Mouse (Mus musculus) limb, embryonic 13.5 days (tissue): Measurements from ENCODE around the gene Tmem63c. TPM values are rescaled to one million over a fixed set of nuclear protein-coding genes. Genes with fewer than 3 reads are reported as not detected.
A peak's percentile ranks its signal among the peaks of the same experiment; 100 is the strongest.

Source experiments
- ATAC-seq: fragments of 200-750 bp; cut with Nextera tagmentation; 2 replicates; pipeline ENCODE4 v1.8.0; 2017; ENCODE audit warnings: low read depth, moderate number of reproducible peaks, moderate TSS enrichment; ENCODE audit not compliant: low FRiP score
- H3K27ac ChIP-seq: fragments of 300-500 bp; sonication (generic); 2 replicates; pipeline ENCODE4 v1.5.1; 2015; ENCODE audit warnings: inconsistent platforms, mild to moderate bottlenecking, moderate library complexity
- H3K27me3 ChIP-seq: fragments of 300-500 bp; sonication (generic); 2 replicates; pipeline ENCODE4 v1.6.1; 2015; ENCODE audit warnings: mild to moderate bottlenecking, inconsistent platforms
- H3K36me3 ChIP-seq: fragments of 300-500 bp; sonication (generic); 2 replicates; pipeline ENCODE4 v1.6.1; 2015; ENCODE audit warnings: inconsistent platforms, mild to moderate bottlenecking, moderate library complexity
- H3K4me1 ChIP-seq: fragments of 300-500 bp; sonication (generic); 2 replicates; pipeline ENCODE4 v1.6.1; 2015; ENCODE audit warnings: inconsistent platforms
- H3K4me2 ChIP-seq: fragments of 300-500 bp; sonication (generic); replicated peaks from 2 replicates; pipeline ENCODE4 v1.6.1; 2015; ENCODE audit warnings: inconsistent platforms, mild to moderate bottlenecking, moderate library complexity
- H3K4me3 ChIP-seq: fragments of 300-500 bp; sonication (generic); 2 replicates; pipeline ENCODE4 v1.5.1; 2015; ENCODE audit warnings: moderate library complexity, mild to moderate bottlenecking, inconsistent platforms
- H3K9ac ChIP-seq: fragments of 300-500 bp; sonication (generic); 2 replicates; pipeline ENCODE4 v1.6.1; 2015; ENCODE audit warnings: mild to moderate bottlenecking, inconsistent platforms
- H3K9me3 ChIP-seq: fragments of 300-500 bp; sonication (generic); 2 replicates; pipeline ENCODE4 v1.6.1; 2016; ENCODE audit warnings: inconsistent platforms
- WGBS: fragments of 180-500 bp; shearing (Covaris S2); methylation state at CpG from one replicate; pipeline ENCODE4 v1.1.7; 2015; 5-methylcytosine and 5-hydroxymethylcytosine counted together
- polyA plus RNA-seq: library from polyadenylated mRNA; unstranded; fragments of >200 nt; fragmentation: Nextera tagmentation; extraction: Ambion mirVana; gene quantifications from 2 replicates; pipeline ENCODE4 v1.2.1, GENCODE M21; 2015

Gene Tmem63c
- polyA plus RNA-seq = 0.05 and 0.08 TPM in 2 replicates

DNA sequence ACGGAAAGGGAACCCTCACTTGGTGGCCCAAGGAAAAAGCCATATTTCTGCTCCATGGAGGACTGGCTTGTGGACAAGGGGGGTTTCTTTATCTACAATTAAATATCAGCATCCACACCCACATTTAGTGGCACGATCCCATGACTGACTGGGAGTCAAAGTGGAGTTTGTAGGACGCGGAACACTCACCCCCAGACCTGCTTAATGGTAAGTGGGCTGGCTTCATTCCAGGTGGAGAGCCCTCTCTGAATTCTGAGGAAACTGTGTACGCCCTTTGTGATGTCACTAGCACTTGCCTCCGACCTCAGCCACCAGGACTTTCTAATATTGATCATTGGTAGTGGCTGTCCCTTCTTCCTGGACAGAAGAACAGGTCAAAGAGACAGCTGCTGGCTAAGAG, at the start of gene Tmem63c:
Gene Tmem63c (plus strand): TSS at position 301 of the 400 bp plus-strand sequence.
- 71% methylated on average over 6 of the region's 6 CpGs for WGBS
- H3K9ac ChIP-seq = no peak within 1 kb of the TSS
- 0 out of 2 replicates have a peak, but pooled peaks cover 1% of the 10 kb centered on the region for H3K4me1 ChIP-seq
- no peak within 1 kb of the TSS for H3K27ac ChIP-seq
- no peak within 1 kb of the TSS for H3K4me2 ChIP-seq
- H3K27me3 ChIP-seq = peaks cover 29% of the 10 kb centered on the region
- no peak within 1 kb of the TSS for H3K4me3 ChIP-seq
- ATAC-seq = no peak
- H3K9me3 ChIP-seq = no peaks in the 10 kb centered on the region
- no peaks in the 10 kb centered on the region for H3K36me3 ChIP-seq

DNA sequence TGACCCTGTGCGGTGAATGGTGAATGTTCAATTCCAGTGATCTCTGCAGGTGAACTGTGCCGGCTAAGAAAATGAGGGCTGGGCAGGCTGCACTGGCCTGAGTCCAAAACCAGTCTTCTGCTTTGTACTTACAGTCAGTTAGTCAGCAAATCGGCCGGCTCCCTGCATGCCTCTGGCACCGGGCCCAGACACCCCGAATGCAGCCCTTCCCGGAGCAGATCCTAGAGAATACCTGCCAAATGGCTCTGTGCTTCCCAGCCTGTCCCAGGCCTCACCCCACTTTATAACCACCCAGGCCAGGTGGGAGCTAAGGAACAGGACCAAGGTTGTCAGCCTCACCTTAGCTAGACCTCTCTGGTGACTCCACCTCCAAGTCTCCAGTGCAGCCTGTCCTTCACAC, 47.9 kb upstream of the Tmem63c start:
- H3K9ac ChIP-seq = no peak overlapping the region
- peaks cover 37% of the 10 kb centered on the region for H3K4me1 ChIP-seq
- peak; percentile 44; the same call in 1 of the 2 replicates for ATAC-seq
- H3K27me3 ChIP-seq = peaks cover 26% of the 10 kb centered on the region
- H3K4me2 ChIP-seq = 0 out of 2 replicates have a peak overlapping the region, but pooled peaks have one; percentile 0
- H3K9me3 ChIP-seq = no peaks in the 10 kb centered on the region
- H3K4me3 ChIP-seq = no peak overlapping the region
- no peaks in the 10 kb centered on the region for H3K36me3 ChIP-seq
- H3K27ac ChIP-seq = no peak overlapping the region
- 13% methylated on average over 7 of the region's 7 CpGs for WGBS

DNA sequence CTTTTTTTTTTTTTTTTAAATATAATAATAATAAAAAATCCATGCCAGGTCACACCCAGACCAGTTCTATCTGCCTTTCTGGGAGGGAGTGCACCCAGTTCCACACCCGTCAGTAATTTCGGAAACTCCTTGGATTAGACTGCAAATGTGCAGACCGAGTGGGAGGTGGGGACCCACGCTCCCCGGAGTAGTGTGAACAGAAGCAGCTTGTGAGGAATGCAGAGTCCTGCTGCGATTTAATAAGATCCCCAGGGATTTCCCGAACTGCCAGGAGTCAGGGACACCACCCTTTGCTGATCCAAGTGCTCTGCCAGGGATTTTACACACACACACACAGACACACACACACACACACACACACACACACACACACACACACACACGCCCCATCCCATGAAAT, 47.4 kb upstream of the Tmem63c start:
- H3K27me3 ChIP-seq = peaks cover 31% of the 10 kb centered on the region
- H3K9ac ChIP-seq = no peak overlapping the region
- ATAC-seq = peak; percentile 3; the same call in 1 of the 2 replicates
- no peak overlapping the region for H3K4me3 ChIP-seq
- H3K27ac ChIP-seq = no peak overlapping the region
- H3K36me3 ChIP-seq = no peaks in the 10 kb centered on the region
- H3K4me2 ChIP-seq = 0 out of 2 replicates have a peak overlapping the region, but pooled peaks have one; percentile 0
- no peaks in the 10 kb centered on the region for H3K9me3 ChIP-seq
- H3K4me1 ChIP-seq = peaks cover 38% of the 10 kb centered on the region
- WGBS = 23% methylated on average over 8 of the region's 8 CpGs

DNA sequence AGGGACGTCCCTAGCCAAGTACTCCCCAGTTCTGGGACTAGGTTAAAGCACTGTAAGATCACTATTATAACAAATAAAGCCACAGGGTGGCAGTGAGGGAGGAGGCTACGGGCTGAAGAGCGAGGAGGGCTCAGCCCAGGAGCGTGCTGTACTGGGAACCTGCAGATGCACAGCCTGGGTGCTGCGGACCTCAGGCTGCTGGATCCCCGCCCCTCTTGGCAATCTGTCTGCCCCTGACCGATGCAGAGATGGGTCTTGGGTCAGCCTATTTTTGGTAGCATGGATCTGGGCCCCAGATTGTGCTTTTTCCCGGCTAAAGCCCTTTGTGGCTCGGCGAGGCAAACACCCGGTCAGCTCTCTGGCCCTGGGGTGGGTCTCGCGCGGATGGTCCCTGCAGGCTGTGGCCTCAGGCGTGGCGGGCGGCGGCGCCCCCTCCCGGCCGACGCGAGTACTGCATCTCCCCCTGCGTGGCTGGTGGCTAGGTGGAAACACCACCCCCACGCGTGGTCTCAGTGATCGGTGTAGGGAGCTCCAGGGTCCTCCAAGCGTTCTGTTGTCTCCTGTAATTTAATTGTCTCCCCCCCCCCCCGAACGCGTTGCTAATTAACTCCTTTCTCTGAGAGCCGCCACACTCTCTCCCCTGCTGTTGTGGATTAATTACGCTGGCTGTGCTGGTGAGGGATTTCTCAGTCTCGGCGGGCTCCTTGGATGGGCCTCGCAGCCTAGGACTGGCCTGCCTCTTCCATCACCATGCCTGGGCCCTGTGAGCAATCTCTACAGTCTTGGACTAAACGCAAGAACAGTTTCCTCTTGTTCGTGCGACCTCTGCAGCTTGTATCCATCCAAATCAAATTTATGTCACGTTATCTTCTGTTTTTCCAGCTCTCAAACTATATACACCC, 46.5 kb upstream of the Tmem63c start:
- Histone ChIP-seq H3K27me3 (peaks cover 37% of the 10 kb centered on the region), H3K4me3 (peak overlapping the region; percentile 29), H3K9ac (peak overlapping the region; percentile 36), H3K36me3 (no peaks in the 10 kb centered on the region), H3K9me3 (no peaks in the 10 kb centered on the region), H3K4me1 (peaks cover 38% of the 10 kb centered on the region), H3K27ac (no peak overlapping the region), H3K4me2 (peak overlapping the region; percentile 64)
- ATAC-seq = peak; percentile 51; the same call in 1 of the 2 replicates
- WGBS = 7% methylated on average over 40 of the region's 40 CpGs

DNA sequence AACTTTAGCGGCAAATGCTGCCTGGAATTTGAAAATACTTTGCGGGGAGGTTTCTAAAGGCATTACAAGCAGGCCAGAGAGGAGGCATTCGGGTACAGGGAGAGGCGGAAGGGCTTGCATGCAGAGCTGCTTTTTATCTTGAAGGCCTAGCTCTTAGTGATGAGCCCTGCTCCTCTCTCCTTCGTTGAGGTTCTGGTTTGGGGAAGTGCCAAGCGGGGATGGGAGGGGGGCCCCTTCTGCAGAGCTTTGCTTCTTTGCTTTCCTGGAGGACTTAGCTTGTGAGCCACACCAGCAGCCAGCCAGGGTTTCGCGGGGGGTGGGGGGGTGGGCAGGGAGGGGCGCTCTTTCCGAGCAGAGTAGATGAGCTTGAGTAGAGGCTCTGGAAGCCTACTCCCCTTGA, 45.4 kb upstream of the Tmem63c start:
- Histone ChIP-seq H3K4me3 (no peak overlapping the region), H3K9ac (no peak overlapping the region), H3K27me3 (peaks cover 48% of the 10 kb centered on the region), H3K4me1 (peaks cover 38% of the 10 kb centered on the region), H3K4me2 (no peak overlapping the region), H3K27ac (no peak overlapping the region), H3K9me3 (no peaks in the 10 kb centered on the region), H3K36me3 (no peaks in the 10 kb centered on the region)
- no peak for ATAC-seq
- WGBS = 49% methylated on average over 10 of the region's 10 CpGs

DNA sequence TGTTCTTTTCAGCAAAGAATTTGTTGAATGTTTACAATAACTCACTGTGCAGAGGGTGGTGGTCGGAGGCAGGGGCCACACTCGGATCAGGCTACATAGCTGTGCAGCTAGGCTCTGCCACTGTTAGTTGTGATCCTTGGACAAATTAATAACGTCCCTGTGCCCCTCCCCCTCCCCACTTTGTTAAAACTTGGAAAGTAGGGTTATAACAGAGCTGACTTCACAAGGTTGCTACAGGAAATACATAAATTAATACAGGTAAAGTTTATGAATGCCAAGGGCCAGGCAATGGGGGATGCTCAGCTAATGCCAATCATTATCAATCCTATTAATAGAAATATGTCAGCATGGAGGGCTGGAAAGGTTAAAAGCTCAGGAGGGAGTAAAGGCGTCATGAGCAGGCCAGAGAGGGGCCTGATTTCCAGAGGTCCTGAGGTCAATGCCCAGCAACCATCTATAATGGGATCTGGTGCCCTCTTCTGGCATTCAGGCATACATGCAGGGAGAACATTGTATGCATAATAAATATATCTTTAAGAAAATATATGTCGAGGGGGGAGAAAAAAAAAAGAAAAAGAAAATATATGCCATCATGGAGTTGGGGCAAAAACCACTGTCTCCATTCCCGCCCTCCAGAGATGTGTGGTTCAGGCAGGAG, 44.5 kb upstream of the Tmem63c start:
- H3K4me2 ChIP-seq = no peak overlapping the region
- H3K4me3 ChIP-seq = no peak overlapping the region
- WGBS = 50% methylated on average over 6 of the region's 6 CpGs
- H3K9me3 ChIP-seq = no peaks in the 10 kb centered on the region
- H3K27ac ChIP-seq = no peak overlapping the region
- H3K27me3 ChIP-seq = peaks cover 56% of the 10 kb centered on the region
- no peak overlapping the region for H3K9ac ChIP-seq
- no peak for ATAC-seq
- H3K36me3 ChIP-seq = no peaks in the 10 kb centered on the region
- H3K4me1 ChIP-seq = peaks cover 38% of the 10 kb centered on the region

DNA sequence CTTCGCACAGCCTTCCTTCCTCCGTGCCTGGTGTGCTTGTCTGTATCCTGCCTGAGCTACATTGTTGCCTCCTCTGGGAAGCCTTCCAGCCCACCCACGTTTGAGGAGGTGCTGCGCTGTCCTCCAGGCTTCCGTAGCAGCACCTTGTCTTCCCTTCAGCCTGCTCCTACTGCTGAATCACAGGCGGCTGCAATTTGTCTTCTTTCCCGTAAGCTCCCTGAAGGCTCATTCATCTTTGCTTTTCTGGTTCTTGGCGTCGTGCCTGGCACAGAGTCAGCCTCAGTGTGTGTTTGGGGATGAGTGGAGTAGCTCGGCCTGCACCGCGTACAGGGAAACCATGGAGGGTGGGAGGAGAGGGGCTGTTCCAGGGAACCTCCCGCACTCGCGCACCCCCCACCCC, 43.3 kb upstream of the Tmem63c start:
- peaks cover 68% of the 10 kb centered on the region for H3K27me3 ChIP-seq
- WGBS = 13% methylated on average over 15 of the region's 15 CpGs
- 0 out of 2 replicates have a peak, but pooled peaks have one; percentile 41 for ATAC-seq
- peak overlapping the region; percentile 21; the same call in 1 of the 2 replicates for H3K4me2 ChIP-seq
- no peak overlapping the region for H3K9ac ChIP-seq
- no peak overlapping the region for H3K27ac ChIP-seq
- H3K4me3 ChIP-seq = no peak overlapping the region
- no peaks in the 10 kb centered on the region for H3K9me3 ChIP-seq
- H3K36me3 ChIP-seq = no peaks in the 10 kb centered on the region
- peaks cover 35% of the 10 kb centered on the region for H3K4me1 ChIP-seq

DNA sequence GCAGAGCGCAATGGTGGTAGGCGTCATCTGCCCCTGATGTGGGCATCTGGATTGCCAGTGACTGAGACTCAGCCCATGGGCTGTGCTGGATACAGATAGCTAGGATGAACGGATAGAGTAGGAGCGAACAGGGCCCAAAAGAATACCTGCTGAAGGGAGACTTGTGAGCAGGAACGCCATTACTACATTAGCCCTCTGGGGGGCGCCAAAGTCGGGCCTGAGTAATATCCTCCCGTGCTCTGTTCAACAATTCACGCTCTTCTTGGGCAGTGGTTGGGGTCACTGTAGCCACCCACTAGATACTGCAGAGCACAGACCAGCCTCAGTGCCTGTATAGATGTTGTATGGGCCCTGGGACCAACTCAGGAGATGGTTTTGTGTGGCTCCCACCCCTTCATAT, 40.0 kb upstream of the Tmem63c start:
- Histone ChIP-seq H3K4me2 (no peak overlapping the region), H3K36me3 (no peaks in the 10 kb centered on the region), H3K4me3 (no peak overlapping the region), H3K4me1 (peaks cover 12% of the 10 kb centered on the region), H3K9me3 (no peaks in the 10 kb centered on the region), H3K27ac (no peak overlapping the region), H3K9ac (no peak overlapping the region), H3K27me3 (peaks cover 94% of the 10 kb centered on the region)
- 28% methylated on average over 9 of the region's 9 CpGs for WGBS
- ATAC-seq = no peak

DNA sequence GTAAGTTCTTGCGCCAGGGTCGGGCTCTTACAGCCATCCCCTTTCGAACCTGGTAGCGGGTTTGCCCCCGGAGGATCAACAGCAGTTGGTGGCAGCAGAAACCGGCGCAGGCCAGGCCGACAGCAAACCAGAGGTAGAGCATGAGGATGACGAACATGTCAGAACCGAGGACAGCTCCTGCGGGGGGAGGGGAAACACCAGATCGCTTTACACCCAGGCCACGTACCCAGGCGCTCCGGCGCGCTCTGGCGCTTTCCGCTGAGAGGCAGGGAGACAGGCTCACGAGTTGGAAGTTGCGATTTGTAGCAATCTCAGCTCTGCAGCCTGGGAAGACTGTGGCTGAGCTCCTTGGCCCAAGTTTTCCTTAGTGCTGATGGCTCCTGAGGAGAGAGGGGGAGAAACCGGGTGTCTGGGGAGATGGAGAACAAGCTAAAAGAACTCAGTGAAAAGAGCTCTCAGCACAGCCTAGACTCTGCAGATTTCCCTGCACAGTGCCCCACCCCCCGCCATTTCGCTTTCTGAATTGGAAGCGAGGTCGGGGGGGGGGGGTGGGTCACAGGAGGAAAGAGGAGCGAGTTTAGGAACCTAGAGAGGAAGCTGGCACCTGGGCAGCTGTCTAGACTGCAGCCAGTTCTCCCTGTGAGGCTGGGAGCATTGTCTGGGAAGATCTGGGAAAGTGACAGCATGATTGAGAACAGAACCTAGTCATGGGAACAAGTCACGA, 37.5 kb upstream of the Tmem63c start:
- Histone ChIP-seq H3K4me1 (0 out of 2 replicates have a peak, but pooled peaks cover 4% of the 10 kb centered on the region), H3K9me3 (no peaks in the 10 kb centered on the region), H3K4me2 (peak overlapping the region; percentile 38), H3K4me3 (no peak overlapping the region), H3K9ac (no peak overlapping the region), H3K27me3 (peaks cover 96% of the 10 kb centered on the region), H3K27ac (no peak overlapping the region), H3K36me3 (no peaks in the 10 kb centered on the region)
- peak; percentile 61; the same call in 1 of the 2 replicates for ATAC-seq
- WGBS = 2% methylated on average over 28 of the region's 28 CpGs

DNA sequence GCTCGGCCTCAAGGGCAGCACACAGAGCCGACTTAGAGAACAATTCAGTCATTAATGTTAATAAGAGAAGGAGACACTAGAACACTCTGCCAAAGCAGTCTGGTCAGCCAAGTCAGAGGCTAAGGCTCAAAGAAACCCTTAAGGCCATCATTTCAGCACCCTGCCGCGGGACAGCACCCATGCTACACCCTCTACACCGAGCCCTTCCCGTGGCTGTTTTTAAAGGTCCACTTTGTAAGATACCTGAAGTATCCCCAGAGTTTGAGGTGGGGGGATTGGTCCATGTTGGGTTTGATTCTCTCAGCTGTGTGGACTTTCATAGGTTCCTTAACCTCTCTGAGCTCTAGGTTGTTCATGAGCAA, 37.0 kb upstream of the Tmem63c start:
- 11% methylated on average over 6 of the region's 6 CpGs for WGBS
- H3K9me3 ChIP-seq = no peaks in the 10 kb centered on the region
- H3K27ac ChIP-seq = no peak overlapping the region
- H3K36me3 ChIP-seq = no peaks in the 10 kb centered on the region
- no peak overlapping the region for H3K9ac ChIP-seq
- peaks cover 96% of the 10 kb centered on the region for H3K27me3 ChIP-seq
- 0 out of 2 replicates have a peak, but pooled peaks cover 4% of the 10 kb centered on the region for H3K4me1 ChIP-seq
- no peak overlapping the region for H3K4me3 ChIP-seq
- H3K4me2 ChIP-seq = no peak overlapping the region
- no peak for ATAC-seq

DNA sequence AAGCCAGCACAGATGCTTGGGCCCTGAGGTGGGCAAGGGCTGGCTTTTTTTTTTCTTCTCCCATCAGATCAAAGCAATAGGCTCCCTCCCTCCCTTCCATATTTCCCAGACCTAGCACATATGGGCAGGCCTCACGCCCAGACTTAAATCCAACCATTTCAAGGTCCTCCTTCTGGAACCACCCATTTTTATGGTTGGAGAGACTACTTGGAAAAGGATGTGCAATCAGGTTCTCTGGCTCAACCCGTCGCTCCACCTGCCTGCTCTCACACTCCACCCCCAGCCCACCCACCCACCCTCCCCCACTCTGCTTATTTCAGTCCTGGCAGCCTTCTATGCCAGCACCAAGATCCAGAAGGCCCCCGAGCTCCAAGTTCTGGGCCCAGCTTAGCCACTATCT, 34.6 kb upstream of the Tmem63c start:
- Histone ChIP-seq H3K4me2 (no peak overlapping the region), H3K27ac (no peak overlapping the region), H3K4me1 (peaks cover 14% of the 10 kb centered on the region), H3K4me3 (no peak overlapping the region), H3K36me3 (no peaks in the 10 kb centered on the region), H3K9me3 (no peaks in the 10 kb centered on the region), H3K27me3 (peaks cover 100% of the 10 kb centered on the region), H3K9ac (no peak overlapping the region)
- 60% methylated on average over 4 of the region's 4 CpGs for WGBS
- no peak for ATAC-seq

DNA sequence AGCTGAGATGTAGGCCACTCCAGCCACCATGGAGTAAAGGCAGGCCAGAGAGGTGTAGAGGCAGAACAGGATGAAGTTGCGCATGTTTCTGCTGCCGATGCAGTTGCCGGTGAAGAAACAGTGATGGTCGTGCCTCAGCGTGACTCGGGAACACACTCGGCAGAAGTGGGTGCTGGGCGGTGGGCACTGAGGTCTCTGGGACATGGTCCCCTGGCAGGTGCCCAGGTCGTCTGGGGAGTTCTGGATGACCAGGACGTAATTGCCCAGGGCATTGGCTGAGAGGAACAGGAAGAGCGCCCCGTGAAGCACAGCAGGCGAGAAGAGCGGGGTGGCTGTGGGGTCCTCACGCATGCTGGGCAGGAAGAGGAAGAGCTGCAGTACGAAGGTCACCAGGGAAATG, 32.9 kb upstream of the Tmem63c start:
- H3K9me3 ChIP-seq = no peaks in the 10 kb centered on the region
- H3K4me3 ChIP-seq = no peak overlapping the region
- H3K27ac ChIP-seq = no peak overlapping the region
- H3K4me2 ChIP-seq = no peak overlapping the region
- H3K9ac ChIP-seq = no peak overlapping the region
- H3K4me1 ChIP-seq = peaks cover 14% of the 10 kb centered on the region
- no peak for ATAC-seq
- peaks cover 97% of the 10 kb centered on the region for H3K27me3 ChIP-seq
- H3K36me3 ChIP-seq = no peaks in the 10 kb centered on the region
- 40% methylated on average over 16 of the region's 16 CpGs for WGBS
